Mouse (Mus musculus) right cerebral cortex, adult 18-20 months (tissue): ENCODE measurements around the gene Vash1.

Experiments
- DNase-seq: peaks from one replicate; pipeline ENCODE4 v3.0.0; 2022; ENCODE audit warnings: mixed read lengths

Gene Vash1

DNA sequence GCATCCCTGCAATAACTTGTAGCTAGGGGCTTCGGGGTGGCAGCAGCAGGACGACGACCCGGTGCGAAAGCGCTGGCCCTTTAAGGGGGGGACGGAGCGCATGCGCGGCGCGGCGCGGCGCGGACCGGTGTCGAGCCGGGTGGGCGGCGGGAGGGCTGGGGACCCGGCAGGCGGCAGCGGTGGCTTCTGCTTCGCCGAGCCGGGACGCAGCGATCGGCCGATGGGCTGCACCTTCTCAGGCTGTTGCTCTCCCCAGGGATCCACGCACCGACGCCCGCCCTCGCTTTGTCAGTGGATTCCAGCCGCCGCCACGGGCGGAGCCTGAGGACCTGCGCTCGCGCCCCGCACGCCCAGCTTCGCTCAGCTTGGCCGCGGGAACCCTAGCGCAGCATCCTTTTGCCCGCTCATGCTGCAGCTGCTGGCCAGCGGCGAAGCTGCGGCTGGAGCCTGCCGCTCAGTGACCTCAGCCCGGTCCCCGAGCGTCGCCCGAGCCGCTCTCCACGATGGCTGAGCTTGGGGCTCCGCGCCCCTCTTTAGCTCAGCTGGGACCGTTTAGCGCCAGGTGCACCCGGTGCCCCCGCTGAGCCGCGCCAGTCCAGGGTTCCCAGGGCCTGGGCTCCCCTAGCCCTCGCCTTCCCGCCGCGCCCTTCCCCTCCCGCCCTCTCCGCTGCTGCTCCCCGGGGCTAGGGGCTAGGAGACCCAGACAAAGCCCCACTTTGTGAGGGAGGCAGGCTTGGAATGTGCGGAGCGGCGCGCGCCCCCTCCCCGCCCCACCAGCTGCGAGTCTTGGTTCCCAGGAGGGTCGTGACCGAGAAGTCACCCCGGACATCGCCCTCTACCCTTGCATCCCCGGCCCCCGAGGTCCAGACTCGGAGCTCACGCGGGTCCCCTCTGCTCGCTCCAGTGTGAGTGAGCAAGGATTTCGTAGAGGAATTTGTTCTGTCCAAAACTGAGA, at the start of gene Vash1:
Gene Vash1, plus strand, starts transcription at position 110 of the 955 bp plus-strand sequence.
- DNase-seq: peak; percentile 78

- no peak for DNase-seq
Observed at GRCm38 (mm10) chr12:86628783-86629172, 49.7 kb upstream of the Vash1 start.

DNA sequence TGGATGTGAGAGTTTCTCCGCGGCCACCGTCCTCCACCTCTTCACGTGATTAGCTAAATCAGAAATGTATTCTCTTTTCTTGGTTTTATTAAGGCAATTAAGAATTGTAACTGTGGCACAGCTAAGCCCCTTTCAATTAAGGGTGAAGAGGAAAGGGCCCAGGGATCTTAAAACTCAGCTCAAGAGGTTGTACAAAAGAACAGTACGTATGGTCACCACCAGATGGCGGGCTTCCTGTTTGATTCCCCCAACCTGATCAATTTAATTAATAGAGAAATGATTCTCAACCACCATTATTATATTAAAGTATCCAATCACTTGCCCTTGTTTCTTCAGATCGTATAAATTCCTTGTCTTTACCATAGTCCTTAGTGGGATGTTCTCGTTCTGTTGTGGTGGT, 36.7 kb upstream of the Vash1 start:
- DNase-seq: no peak

DNA sequence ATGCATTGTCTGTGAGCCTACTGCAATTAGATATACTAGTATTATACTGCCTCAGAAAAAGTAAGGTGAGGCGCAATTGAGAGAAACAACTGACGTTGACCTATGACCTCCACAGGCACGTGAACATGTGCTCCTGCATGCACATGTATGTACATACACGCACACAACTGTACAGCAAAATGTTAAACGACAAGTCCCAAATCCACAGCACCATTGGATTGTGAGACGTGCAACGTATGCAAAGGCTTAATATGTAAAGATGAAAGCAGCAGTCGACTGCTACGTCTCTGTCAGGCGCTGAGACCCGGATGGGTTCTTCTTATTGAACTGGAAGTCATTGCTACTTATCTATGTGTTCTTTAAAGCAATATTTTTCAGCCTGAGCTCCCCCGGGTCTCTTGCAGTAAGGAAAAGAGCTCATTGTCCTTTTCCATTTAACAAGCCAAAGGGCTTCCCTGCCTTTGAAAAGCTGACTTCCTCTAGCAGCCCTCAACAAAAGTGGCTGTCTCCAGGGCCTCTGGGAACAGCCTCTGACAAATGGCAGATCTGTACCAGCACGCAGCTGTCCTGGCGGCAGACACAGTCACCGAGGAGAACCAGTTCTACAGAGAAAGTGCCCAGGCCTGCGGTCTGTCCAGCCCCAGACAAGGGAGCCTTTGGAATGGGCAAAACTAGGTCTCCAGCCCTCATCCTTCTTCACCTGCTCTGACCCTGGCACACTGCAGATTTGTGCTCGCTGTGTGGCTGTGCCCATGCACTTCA, 33.8 kb upstream of the Vash1 start:
- DNase-seq: peak; percentile 41

DNA sequence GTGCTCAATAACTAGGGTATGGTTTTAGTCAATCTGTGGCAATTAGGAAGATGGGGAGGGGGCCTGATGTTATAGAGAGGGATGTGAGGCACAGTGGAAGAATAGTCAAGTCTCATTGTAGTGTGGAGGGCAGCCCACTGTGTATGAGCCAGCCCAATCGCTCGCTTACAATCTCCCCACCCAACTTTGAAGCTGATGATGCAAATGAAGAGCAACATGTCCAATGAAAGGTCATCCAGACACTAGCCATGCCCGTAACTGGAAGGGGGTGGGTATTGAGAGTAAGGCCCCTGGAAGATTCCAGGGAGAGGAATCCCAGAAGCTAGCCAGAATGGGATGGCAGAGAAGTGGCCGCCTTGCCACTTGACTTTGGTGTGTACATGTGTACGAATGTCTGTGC, 33.0 kb upstream of the Vash1 start:
- no peak for DNase-seq

DNA sequence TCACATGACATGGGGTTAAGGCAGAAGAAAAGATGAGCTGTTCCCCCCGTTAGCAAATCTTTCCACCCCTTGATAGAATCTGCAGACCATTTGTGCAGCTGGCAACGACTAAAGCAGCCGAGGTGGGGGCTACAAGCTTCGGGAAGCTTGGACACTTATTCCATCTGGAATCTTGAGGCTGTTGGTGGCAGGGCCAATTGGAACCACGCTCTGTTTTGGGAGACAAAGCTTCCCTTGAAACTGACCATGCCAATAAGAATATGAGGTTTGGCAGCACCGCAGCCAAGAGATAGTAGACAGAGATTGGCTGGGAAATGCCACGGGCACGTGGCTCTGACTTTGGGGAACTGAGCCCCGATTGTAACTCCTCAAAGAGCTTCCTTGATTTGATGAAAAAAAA, 31.7 kb upstream of the Vash1 start:
- DNase-seq: peak; percentile 13

GRCm38 (mm10) chr12:86647279-86647678, 31.2 kb upstream of the Vash1 start:
- no peak for DNase-seq

DNA sequence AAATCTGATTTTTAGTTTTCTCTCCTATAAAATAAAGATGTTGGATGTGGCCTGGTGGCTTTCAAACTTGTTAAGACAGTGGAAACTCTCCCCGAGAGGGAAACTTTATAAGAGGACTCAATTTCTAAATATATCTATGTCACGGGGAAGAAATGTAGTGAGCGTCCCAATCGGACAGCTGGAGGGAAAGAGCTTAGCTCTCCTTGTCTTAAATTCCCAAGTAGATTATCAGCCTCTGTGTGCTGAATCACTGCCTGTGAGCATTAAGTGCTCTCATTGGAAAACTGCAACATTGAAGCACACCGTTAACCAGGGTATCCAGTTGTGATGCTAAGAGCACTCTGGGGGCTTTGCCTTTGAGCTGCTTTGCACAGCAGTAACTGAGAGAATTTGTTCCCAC, 30.8 kb upstream of the Vash1 start:
- no peak for DNase-seq

- no peak for DNase-seq
Observed at GRCm38 (mm10) chr12:86648489-86648888, 30.0 kb upstream of the Vash1 start.

- DNase-seq: peak; percentile 20
Observed at GRCm38 (mm10) chr12:86651301-86651860, 27.1 kb upstream of the Vash1 start.

- peak; percentile 73 for DNase-seq
Observed at GRCm38 (mm10) chr12:86652570-86653041, 25.9 kb upstream of the Vash1 start.

DNA sequence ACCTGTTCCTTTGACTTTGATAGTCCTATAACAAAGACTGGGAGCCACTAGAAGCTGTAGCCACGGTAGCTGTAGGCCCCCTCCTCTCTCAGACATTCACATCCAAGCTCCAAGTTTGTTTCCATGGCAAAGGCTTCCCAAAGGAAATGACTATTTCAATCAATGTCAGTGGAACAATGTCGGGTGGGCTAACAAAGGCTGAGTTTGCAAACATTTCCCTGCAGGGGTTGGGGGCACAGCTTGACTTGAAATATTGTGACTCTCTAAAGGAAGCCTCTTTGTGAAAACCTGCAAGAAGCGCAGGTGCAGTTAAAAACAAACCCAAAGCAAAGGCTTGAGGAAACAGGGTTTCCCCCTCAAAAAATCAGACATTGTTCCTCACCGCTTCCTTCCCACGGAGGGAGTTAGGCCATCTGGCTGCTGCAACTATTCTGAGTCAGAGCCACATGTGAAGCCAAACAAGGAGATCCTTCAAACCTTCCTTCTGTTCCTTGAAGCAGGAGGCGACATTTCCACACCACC, 19.0 kb upstream of the Vash1 start:
- peak; percentile 84 for DNase-seq

- no peak for DNase-seq
Observed at GRCm38 (mm10) chr12:86660466-86660865, 18.0 kb upstream of the Vash1 start.

GRCm38 (mm10) chr12:86665656-86666055, 12.8 kb upstream of the Vash1 start:
- no peak for DNase-seq

GRCm38 (mm10) chr12:86668404-86668803, 10.1 kb upstream of the Vash1 start:
- no peak for DNase-seq

GRCm38 (mm10) chr12:86672105-86672504, 6.4 kb upstream of the Vash1 start:
- no peak for DNase-seq

DNA sequence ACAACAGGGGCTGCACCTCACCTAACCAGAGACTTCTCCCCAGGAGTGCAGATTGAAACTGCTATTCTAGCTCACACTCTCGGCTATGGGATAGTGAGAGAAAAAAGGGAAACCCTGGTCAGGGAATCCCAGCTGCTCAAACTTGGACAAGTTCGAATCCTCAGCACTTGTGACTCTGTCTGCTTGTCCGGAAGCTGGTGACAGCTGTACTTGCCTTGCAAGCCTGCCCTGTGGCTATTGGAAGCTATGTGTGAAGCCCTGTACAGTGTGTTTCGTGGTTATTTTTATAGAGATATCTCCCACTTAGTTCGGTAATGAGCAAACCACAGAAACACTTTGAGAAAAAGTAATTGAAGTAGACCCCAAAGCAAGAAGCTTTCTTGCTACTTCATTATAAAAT, 6.0 kb upstream of the Vash1 start:
- no peak for DNase-seq

GRCm38 (mm10) chr12:86679546-86679930, 1.0 kb downstream of the Vash1 start:
- DNase-seq: no peak

DNA sequence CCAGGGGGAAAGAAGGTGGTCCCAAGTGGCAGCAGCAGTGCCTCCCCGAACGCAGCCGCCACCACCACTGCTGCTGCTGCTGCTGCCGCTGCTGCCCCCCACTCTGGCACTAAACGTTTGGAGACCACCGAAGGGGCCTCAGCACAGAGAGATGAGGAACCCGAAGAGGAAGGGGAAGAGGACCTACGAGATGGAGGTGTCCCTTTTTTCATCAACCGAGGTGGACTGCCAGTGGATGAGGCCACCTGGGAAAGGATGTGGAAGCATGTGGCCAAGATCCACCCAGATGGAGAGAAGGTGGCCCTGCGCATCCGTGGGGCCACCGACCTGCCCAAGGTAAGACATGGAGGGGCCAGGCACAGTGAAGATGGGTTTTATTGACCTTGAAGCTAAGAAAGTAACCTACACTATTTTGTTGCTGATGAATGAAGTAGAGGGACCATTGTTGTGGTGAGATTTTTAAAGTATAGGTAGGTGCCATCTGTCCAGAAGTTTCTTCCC, 1.5 kb downstream of the Vash1 start:
- no peak for DNase-seq

DNA sequence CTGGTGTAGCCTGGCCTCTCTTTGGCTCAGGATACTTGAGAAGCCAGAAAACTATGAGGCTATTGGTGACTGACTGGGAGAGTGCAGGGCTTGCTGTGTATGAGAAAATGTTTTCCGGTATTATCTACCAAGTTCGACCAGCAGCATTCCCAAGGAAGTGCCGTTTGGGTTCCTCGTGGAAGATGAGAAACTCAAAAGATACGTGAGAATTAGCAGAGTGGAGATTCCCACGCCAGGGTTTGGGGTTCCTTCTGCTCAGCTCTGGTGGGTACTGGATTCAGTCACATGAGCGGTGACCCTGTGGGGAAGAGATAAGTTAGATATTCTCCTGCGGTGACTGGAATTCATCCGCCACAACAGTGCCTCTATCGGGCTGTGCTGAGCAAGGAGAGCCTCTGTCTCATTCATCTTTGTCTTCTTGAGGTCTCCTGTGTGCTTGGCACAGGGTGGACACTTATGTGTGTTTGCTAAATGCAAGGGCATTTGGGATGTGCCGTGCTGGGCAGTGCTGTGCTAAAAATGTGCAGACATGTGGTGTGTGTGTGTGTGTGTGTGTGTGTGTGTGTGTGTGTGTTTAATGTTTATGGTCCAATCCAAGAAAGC, 2.2 kb downstream of the Vash1 start:
- no peak for DNase-seq

DNA sequence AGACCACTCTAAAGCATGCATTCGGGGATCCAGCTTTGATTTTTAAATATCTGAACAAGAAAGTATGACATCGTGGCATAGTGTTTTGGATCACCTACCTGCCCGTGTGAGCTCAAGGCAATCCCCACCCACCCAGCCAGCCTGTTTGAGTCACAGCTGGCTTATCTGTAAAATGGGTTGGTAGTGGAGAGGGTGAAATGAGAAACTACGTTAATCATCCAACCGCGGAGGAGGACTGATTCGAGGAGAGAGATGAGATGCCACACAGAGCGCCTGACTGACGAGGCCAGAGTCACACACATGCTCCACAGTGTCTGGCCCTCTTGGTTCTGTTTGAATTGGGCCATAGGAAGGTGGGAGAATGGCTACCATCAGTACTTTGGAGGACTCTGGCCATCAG, 3.1 kb downstream of the Vash1 start:
- no peak for DNase-seq

DNA sequence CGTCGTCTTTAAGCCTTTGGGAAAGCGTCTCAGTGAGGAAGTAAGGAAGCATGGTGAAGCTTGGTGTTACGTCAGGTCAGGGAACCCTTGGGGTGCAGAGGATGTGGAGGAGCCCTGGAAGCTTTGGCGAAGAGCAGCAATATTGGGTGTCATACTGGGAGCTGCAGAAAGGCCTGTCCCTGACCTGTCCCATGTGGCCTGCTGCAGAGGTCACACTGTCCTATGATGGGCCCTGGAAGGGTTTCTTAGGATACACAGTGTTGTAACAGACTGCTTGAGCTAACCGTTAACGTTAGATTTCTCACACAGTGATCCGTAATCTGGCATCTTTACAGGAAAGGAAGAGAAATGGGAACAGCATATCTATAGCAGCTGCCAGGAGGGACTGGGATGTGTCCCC, 3.7 kb downstream of the Vash1 start:
- no peak for DNase-seq

DNA sequence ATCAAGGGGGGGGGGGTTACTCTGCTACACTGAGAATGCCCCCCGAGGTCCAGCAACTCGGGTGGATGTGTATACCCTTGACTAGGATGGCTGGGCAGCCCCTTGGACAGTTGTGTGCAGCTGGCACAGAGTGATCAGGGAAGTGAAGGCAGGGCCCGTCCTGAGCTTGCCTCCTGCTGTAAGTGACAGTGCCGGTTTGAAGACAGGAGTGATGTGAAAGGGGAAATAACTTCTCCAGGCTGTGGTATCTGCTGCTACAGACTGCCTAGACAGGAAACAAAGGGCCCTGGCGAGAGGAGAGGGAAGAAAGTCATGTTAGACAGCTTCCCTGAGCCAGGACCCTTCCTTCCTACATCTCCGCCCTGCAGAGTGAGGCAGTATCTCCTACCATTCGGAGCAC, 5.2 kb downstream of the Vash1 start:
- no peak for DNase-seq
